Mouse (Mus musculus) testis, postnatal 14 days (tissue): ENCODE results near the gene Hist1h2bb.
A peak's percentile ranks its signal among the peaks of the same experiment; 100 is the strongest.
"Not testable (repeated sequence)": the region's sequence is repeated elsewhere in the genome, so short reads cannot be mapped to it uniquely, and the experiment has no call there.

Experiments used
- DNase-seq: peaks from one replicate; pipeline ENCODE4 v3.0.0; 2021; ENCODE audit warnings: low spot score

Gene Hist1h2bb

GRCm38 (mm10) chr13:23765172-23765513 lies 18.6 kb downstream of the Hist1h2bb start:
- no peak for DNase-seq

GRCm38 (mm10) chr13:23766772-23767171 lies 20.2 kb downstream of the Hist1h2bb start:
- no peak for DNase-seq

- DNase-seq: no peak
Observed at GRCm38 (mm10) chr13:23768834-23769397, 22.4 kb downstream of the Hist1h2bb start.

GRCm38 (mm10) chr13:23769613-23770012 lies 23.1 kb downstream of the Hist1h2bb start, which contains the start of gene Trim38:
Gene Trim38 (plus strand): TSS chr13:23769913.
- DNase-seq: not testable (repeated sequence)

- peak; percentile 90 for DNase-seq
Observed at GRCm38 (mm10) chr13:23772561-23773313, 26.2 kb downstream of the Hist1h2bb start.

- DNase-seq: no peak
Observed at GRCm38 (mm10) chr13:23778339-23778738, 31.8 kb downstream of the Hist1h2bb start.

- no peak for DNase-seq
Observed at GRCm38 (mm10) chr13:23779025-23779424, 32.5 kb downstream of the Hist1h2bb start.

- DNase-seq: no peak
Observed at GRCm38 (mm10) chr13:23792520-23792919, 46.0 kb downstream of the Hist1h2bb start.
